Mouse (Mus musculus) liver, embryonic 14.5 days (tissue): ENCODE results near the gene Gtf2f2.

Experiments used
- CTCF ChIP-seq: IDR thresholded peaks from 2 replicates; pipeline ENCODE4 v1.5.1; 2016; ENCODE audit warnings: antibody characterized with exemption, low read depth, control low read depth
- EP300 ChIP-seq: IDR thresholded peaks from 2 replicates; pipeline ENCODE4 v1.6.1; 2016; ENCODE audit warnings: antibody characterized with exemption, low read depth

GRCm38 (mm10) chr14:76051966-76052365, 41.3 kb upstream of the Gtf2f2 start:
- TF ChIP-seq CTCF (no peak), EP300 (no peak)
